Mouse (Mus musculus) lung, embryonic 16.5 days (tissue): ENCODE measurements at regions not wholly inside any gene's neighbourhood (a gene's known extent, or its start where the extent isn't known, plus 50 kb on each side); places are given as distances from the start of the nearest gene placed in this dataset.
A peak's percentile ranks its signal among the peaks of the same experiment; 100 is the strongest.

Experiments used
- ATAC-seq: fragments of 200-750 bp; cut with Nextera tagmentation; 2 replicates; pipeline ENCODE4 v1.8.0; 2017; ENCODE audit warnings: low read depth, mild to moderate bottlenecking, moderate library complexity
- H3K27ac ChIP-seq: fragments of 300-500 bp; sonication (generic); 2 replicates; pipeline ENCODE4 v1.5.1; 2014; ENCODE audit warnings: mild to moderate bottlenecking, control low read depth, low read length
- H3K27me3 ChIP-seq: fragments of 300-500 bp; sonication (generic); 2 replicates; pipeline ENCODE4 v1.6.1; 2014; ENCODE audit warnings: low read depth, low read length, mixed read lengths; ENCODE audit not compliant: control insufficient read depth, insufficient read depth
- H3K36me3 ChIP-seq: fragments of 300-500 bp; sonication (generic); 2 replicates; pipeline ENCODE4 v1.6.1; 2014; ENCODE audit warnings: low read length; ENCODE audit not compliant: control insufficient read depth, insufficient read depth
- H3K4me1 ChIP-seq: fragments of 300-500 bp; sonication (generic); replicated peaks from 2 replicates; pipeline ENCODE4 v1.6.1; 2014; ENCODE audit warnings: low read length, mixed read lengths; ENCODE audit not compliant: control insufficient read depth, insufficient read depth
- H3K4me2 ChIP-seq: fragments of 300-500 bp; sonication (generic); 2 replicates; pipeline ENCODE4 v1.6.1; 2014; ENCODE audit warnings: low read depth, low read length, control low read depth
- H3K4me3 ChIP-seq: fragments of 300-500 bp; sonication (generic); 2 replicates; pipeline ENCODE4 v1.5.1; 2014; ENCODE audit warnings: mild to moderate bottlenecking, low read length, control low read depth
- H3K9ac ChIP-seq: fragments of 300-500 bp; sonication (generic); 2 replicates; pipeline ENCODE4 v1.6.1; 2014; ENCODE audit warnings: low read length, control low read depth
- H3K9me3 ChIP-seq: fragments of 300-500 bp; sonication (generic); 2 replicates; pipeline ENCODE4 v1.6.1; 2016; ENCODE audit warnings: low read length; ENCODE audit not compliant: control insufficient read depth
- WGBS: fragments of 180-500 bp; shearing (Covaris S2); extraction: QIAGEN DNeasy Blood & Tissue Kit; methylation state at CpG from one replicate; pipeline ENCODE4 v1.1.7; 2014; 5-methylcytosine and 5-hydroxymethylcytosine counted together

DNA sequence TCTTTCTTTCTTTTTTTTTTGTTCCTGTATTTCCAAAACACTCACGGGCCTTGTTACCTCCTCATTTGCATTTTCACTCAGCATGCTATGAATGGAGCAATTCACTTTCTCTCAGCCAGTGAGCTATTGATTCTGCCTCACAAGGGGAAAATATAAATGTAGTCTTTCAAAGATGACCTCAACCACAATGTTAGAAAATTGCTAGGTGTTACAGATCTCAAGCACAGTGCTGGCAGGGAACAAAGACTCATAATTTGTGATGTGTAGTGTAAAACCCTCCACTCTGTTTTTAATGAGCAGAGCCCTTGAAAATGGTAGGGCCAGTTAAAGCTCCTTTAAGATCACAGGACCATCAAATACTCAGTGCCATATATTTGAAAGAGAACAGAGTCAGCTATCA lies 353.8 kb downstream of the Bckdhb start:
- Histone ChIP-seq H3K27me3 (no peaks in the 10 kb centered on the region), H3K36me3 (no peaks in the 10 kb centered on the region), H3K4me3 (no peak overlapping the region), H3K4me1 (peaks cover 4% of the 10 kb centered on the region), H3K9me3 (no peaks in the 10 kb centered on the region), H3K4me2 (no peak overlapping the region), H3K27ac (no peak overlapping the region), H3K9ac (no peak overlapping the region)
- ATAC-seq: no peak
- WGBS: 61% methylated on average over 1 of the region's 1 CpGs

DNA sequence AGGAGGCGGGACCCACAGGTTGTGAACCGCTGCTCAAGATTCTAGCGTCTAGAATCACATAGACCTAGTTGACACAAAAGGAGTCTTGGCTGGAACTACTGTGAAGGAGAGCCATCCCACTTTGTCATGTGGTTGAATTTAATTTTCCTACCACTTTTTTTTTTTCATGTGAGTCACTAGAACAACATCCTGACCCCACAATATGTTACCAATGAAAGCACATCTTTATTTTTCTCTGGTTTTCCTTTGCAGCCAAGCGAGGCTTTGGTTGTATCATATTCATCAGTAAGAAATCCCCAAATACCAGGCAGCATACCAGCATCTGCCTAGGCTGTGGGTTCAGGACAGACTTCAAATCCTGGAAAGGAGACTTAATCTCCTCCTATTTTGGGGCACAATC lies 356.0 kb downstream of the Bckdhb start:
- Histone ChIP-seq H3K4me2 (no peak overlapping the region), H3K36me3 (no peaks in the 10 kb centered on the region), H3K27me3 (no peaks in the 10 kb centered on the region), H3K9ac (no peak overlapping the region), H3K4me1 (peaks cover 4% of the 10 kb centered on the region), H3K27ac (no peak overlapping the region), H3K9me3 (no peaks in the 10 kb centered on the region), H3K4me3 (no peak overlapping the region)
- no peak for ATAC-seq
- 89% methylated on average over 4 of the region's 4 CpGs for WGBS

DNA sequence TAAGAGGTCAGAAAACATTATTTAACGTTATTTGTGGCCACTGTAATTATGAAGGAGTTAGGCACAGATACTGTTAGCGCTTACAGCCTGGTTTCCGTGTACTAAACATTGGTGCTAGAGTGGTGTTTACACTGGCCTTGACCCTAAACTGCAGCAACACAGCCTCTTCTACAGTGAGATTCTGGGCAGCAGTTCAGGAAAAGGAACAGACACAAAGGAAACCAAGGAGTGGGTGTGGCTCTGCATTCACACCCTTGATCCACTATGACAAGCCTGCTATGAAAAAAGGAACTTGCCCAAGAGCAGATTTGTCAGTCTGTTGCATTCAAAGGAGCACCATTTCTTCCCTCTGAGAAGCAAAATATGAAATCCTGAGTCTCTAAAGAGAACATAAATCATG lies 356.7 kb downstream of the Bckdhb start:
- Histone ChIP-seq H3K4me2 (no peak overlapping the region), H3K9ac (no peak overlapping the region), H3K9me3 (no peaks in the 10 kb centered on the region), H3K4me1 (peaks cover 4% of the 10 kb centered on the region), H3K4me3 (no peak overlapping the region), H3K36me3 (no peaks in the 10 kb centered on the region), H3K27me3 (no peaks in the 10 kb centered on the region), H3K27ac (no peak overlapping the region)
- 29% methylated on average over 3 of the region's 3 CpGs for WGBS
- peak; percentile 83 for ATAC-seq

DNA sequence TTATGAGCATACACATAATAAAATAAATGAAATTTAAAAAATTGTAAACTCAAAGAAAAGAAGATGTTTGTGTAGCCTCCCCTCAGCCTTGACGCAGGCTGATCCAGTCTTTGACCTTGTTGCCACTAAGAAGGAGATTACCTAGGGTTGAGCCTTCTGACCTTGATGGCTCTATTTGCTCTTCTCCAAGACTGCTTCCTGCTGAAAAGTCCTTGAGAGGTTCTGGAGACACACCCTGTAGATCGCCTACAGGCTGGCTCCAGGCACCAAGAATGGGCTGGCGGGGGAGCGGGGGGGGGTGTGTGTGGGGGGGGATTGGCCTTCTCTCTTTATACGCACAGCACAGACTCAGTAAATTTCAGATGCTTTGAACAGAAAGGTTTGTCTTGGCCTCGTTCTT lies 358.4 kb downstream of the Bckdhb start:
- Histone ChIP-seq H3K4me3 (no peak overlapping the region), H3K9me3 (no peaks in the 10 kb centered on the region), H3K4me1 (peaks cover 4% of the 10 kb centered on the region), H3K27ac (no peak overlapping the region), H3K9ac (no peak overlapping the region), H3K36me3 (no peaks in the 10 kb centered on the region), H3K27me3 (no peaks in the 10 kb centered on the region), H3K4me2 (no peak overlapping the region)
- 74% methylated on average over 5 of the region's 6 CpGs for WGBS
- ATAC-seq: no peak

DNA sequence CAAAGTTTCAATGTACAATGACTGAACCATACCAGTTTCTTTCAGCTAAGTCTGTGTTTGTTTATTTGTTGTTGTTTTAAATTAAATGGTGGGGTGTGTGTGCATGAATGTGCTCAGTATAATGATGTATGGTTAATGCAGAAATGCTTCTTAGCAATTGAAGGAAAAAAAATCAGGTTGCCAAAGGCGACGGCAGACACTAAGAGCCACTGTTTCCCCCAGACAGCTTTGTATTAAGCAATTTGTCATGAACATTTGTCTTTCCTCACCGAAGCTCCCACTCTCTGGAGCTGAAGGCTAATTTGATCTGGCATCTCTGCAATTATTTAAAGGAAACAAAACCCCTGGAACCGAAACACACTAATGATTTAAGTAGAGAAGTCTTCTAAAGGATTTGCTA lies 360.7 kb downstream of the Bckdhb start:
- Histone ChIP-seq H3K4me1 (peaks cover 4% of the 10 kb centered on the region), H3K4me2 (no peak overlapping the region), H3K27ac (no peak overlapping the region), H3K9me3 (no peaks in the 10 kb centered on the region), H3K9ac (no peak overlapping the region), H3K4me3 (no peak overlapping the region), H3K27me3 (no peaks in the 10 kb centered on the region), H3K36me3 (no peaks in the 10 kb centered on the region)
- ATAC-seq: no peak
- 47% methylated on average over 4 of the region's 4 CpGs for WGBS

DNA sequence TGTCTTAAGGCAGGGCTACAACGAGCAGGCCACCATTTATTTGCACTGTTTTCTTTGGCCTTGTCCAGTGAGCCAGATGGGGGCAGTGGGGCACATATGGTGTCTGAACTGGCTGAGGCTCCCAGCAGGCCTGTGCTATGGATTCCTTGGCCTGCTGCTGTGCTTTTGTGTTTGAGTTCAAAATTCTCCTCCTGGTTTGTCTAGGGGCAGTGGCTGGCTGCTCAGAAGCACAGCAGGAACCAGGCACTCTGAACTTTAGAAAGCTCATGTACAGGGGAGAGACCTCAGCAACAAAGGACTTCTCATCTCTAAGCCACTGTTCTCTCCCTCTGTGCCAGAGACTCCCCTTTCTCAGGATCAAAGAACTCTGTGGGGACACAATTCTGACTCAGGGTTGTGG lies 370.9 kb downstream of the Bckdhb start:
- WGBS: 31% methylated on average over 1 of the region's 1 CpGs
- Histone ChIP-seq H3K4me2 (no peak overlapping the region), H3K36me3 (no peaks in the 10 kb centered on the region), H3K9ac (no peak overlapping the region), H3K27me3 (no peaks in the 10 kb centered on the region), H3K4me1 (no peaks in the 10 kb centered on the region), H3K4me3 (no peak overlapping the region), H3K9me3 (no peaks in the 10 kb centered on the region), H3K27ac (no peak overlapping the region)
- no peak for ATAC-seq

DNA sequence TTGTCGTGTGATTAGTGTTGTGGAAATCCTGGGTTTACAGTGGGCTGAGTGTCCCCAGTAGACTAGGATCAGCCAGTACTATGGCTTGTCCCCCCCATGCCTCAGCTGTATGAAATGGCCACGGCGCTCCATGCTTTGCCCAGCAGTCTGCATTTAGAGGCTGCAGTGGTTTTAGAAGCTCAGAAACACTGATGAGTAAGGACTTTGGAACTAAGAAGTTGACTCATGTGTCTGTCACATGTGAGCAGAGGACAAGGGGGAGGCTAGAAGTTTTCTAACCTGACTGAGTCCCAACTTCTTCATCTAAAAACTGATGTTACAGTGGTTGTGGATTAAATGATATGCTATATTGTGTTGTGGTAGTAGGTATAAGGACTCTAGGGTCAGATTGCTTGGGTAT lies 371.5 kb downstream of the Bckdhb start:
- Histone ChIP-seq H3K36me3 (no peaks in the 10 kb centered on the region), H3K9ac (no peak overlapping the region), H3K4me1 (no peaks in the 10 kb centered on the region), H3K9me3 (no peaks in the 10 kb centered on the region), H3K4me2 (no peak overlapping the region), H3K4me3 (no peak overlapping the region), H3K27ac (no peak overlapping the region), H3K27me3 (no peaks in the 10 kb centered on the region)
- WGBS: 87% methylated on average over 3 of the region's 3 CpGs
- ATAC-seq: no peak

DNA sequence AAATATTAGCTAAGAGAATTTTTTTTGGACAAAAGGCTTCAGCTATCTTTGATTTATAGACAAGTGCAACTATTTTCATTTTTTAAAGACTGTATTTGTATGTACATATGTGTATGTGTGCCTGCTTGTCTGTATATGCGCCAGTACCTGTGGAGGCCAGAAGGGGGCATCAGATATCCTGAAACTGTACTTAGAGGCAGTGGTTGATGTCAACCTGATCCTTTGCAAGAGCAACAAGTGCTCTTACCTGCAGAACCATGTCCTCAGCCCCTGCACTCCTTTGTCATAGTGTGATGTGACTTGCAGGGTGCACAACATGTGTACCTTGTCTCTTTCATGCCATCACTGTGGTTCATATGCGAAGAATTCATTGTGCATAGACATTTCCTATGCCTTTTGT lies 379.5 kb downstream of the Bckdhb start:
- Histone ChIP-seq H3K9ac (no peak overlapping the region), H3K27ac (no peak overlapping the region), H3K4me2 (no peak overlapping the region), H3K4me1 (no peaks in the 10 kb centered on the region), H3K27me3 (no peaks in the 10 kb centered on the region), H3K4me3 (no peak overlapping the region), H3K9me3 (no peaks in the 10 kb centered on the region), H3K36me3 (no peaks in the 10 kb centered on the region)
- WGBS: 95% methylated on average over 2 of the region's 2 CpGs
- no peak for ATAC-seq

DNA sequence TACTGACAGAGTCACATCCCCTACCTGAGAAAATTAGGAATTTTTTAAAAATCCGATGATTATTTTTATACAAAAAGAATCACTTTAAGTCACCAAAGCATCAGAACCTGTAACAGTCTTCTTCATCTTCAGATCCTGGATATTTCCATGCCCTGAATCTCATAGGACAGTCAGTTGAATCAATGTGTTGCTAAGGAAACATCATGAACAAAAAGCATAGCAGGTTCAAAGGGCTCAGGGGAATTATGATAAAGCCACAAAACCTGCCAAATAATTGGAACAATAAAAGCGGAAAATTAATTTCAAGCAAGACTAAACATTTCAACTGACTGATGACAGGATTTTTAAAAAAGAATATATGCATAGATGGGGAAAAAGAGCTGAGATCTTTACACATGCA lies 393.9 kb downstream of the Bckdhb start:
- no peak overlapping the region for H3K4me3 ChIP-seq
- no peak overlapping the region for H3K27ac ChIP-seq
- H3K36me3 ChIP-seq: no peaks in the 10 kb centered on the region
- no peak for ATAC-seq
- H3K9me3 ChIP-seq: no peaks in the 10 kb centered on the region
- H3K4me1 ChIP-seq: no peaks in the 10 kb centered on the region
- no peaks in the 10 kb centered on the region for H3K27me3 ChIP-seq
- 82% methylated on average over 2 of the region's 2 CpGs for WGBS
- no peak overlapping the region for H3K4me2 ChIP-seq
- no peak overlapping the region for H3K9ac ChIP-seq

DNA sequence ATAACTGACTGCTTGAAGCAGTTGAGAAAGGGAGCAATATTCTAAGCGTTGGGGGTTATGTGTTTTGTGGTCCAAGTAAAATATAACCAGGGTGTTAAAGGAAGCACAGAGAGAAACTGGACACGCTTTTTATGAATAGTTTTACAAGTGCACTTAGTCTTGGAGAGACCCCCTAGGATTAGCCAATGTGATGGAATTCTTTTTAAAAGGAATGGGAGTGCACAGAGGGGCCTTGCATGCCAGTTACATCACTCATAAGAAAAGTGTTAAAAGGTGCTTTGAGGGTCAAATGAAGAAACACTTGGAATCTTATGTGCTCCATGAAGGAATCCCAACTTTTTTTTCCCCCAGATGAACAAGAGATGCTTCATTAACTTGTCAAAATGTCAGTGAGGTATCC lies 394.4 kb downstream of the Bckdhb start:
- ATAC-seq: no peak
- WGBS: 70% methylated on average over 2 of the region's 2 CpGs

More for the DNA sequence above, 394.4 kb downstream of the Bckdhb start:
- no peak overlapping the region for H3K4me2 ChIP-seq
- H3K36me3 ChIP-seq: no peaks in the 10 kb centered on the region
- no peak overlapping the region for H3K27ac ChIP-seq
- no peaks in the 10 kb centered on the region for H3K9me3 ChIP-seq
- H3K4me3 ChIP-seq: no peak overlapping the region
- H3K27me3 ChIP-seq: no peaks in the 10 kb centered on the region
- H3K9ac ChIP-seq: no peak overlapping the region
- H3K4me1 ChIP-seq: no peaks in the 10 kb centered on the region
